In genomic region chr1:191000686-191001085, GRCm38 (mm10) we compare ENCODE assay signal across 32 mouse cellular contexts. TPM values are rescaled to one million over a fixed set of nuclear protein-coding genes. Genes with fewer than 3 reads are reported as not detected.
DNase-seq lines count a peak whose midpoint lies in the region; ATAC-seq and TF ChIP-seq lines count a peak whose summit lies in the region.
"Had no signal": no experiment of that assay in that cellular context is flagged by ENCODE, and none has a peak within 500 bp of the region (broad histone marks: within the 10 kb centered on the region; RNA-seq: fewer than 3 reads in every experiment).

No protein-coding gene starts in this region.

- peaks cover 17% of the 10 kb centered on the region; the same call in 1 of the 2 replicates for H3K36me3 ChIP-seq in heart, embryonic 10.5 days
- peaks cover 7% of the 10 kb centered on the region for H3K36me3 ChIP-seq in midbrain, postnatal 0 days (ENCODE audit: insufficient read depth, low read length)
- peaks cover 18% of the 10 kb centered on the region for H3K36me3 ChIP-seq in midbrain, embryonic 13.5 days
- H3K36me3 ChIP-seq in intestine, embryonic 15.5 days, result 0 out of 2 replicates have a peak, but pooled peaks cover 3% of the 10 kb centered on the region

- ATAC-seq in midbrain, postnatal 0 days (ENCODE audit: low FRiP score), result no peak
- ATAC-seq in midbrain, embryonic 13.5 days, result no peak
- no peak for ATAC-seq in intestine, embryonic 15.5 days
- ATAC-seq: inflammation-experienced regulatory T-cells, adult 6 months had no signal

- TF ChIP-seq CTCF in midbrain, postnatal 0 days (IDR thresholded peaks at IDR 0.05), result no peak

- no peak overlapping the region for H3K9ac ChIP-seq in midbrain, postnatal 0 days (replicated peaks; ENCODE audit: low read length, poor library complexity, severe bottlenecking)
- H3K9ac ChIP-seq in midbrain, embryonic 13.5 days (replicated peaks), result no peak overlapping the region
- H3K9ac ChIP-seq in intestine, embryonic 15.5 days, result no peak overlapping the region
- H3K9ac ChIP-seq: hindbrain, embryonic 12.5 days had no signal

- H3K4me1 ChIP-seq in heart, embryonic 10.5 days, result no peaks in the 10 kb centered on the region
- H3K4me1 ChIP-seq in midbrain, postnatal 0 days (ENCODE audit: insufficient read depth, low read length), result no peaks in the 10 kb centered on the region
- H3K4me1 ChIP-seq in midbrain, embryonic 13.5 days (replicated peaks), result 0 out of 2 replicates have a peak, but pooled peaks cover under 1% of the 10 kb centered on the region
- no peaks in the 10 kb centered on the region for H3K4me1 ChIP-seq in intestine, embryonic 15.5 days (replicated peaks)
- H3K4me1 ChIP-seq: forebrain, embryonic 10.5 days; hindbrain, embryonic 12.5 days had no signal

- H3K4me2 ChIP-seq in midbrain, postnatal 0 days (ENCODE audit: low read depth, low read length, poor library complexity, severe bottlenecking), result no peak overlapping the region
- no peak overlapping the region for H3K4me2 ChIP-seq in midbrain, embryonic 13.5 days (replicated peaks)
- H3K4me2 ChIP-seq in intestine, embryonic 15.5 days (replicated peaks), result no peak overlapping the region
- H3K4me2 ChIP-seq: hindbrain, embryonic 12.5 days had no signal

- no peak overlapping the region for H3K27ac ChIP-seq in heart, embryonic 10.5 days
- H3K27ac ChIP-seq in midbrain, postnatal 0 days (ENCODE audit: low read depth, low read length), result no peak overlapping the region
- no peak overlapping the region for H3K27ac ChIP-seq in midbrain, embryonic 13.5 days
- H3K27ac ChIP-seq in intestine, embryonic 15.5 days, result no peak overlapping the region
- H3K27ac ChIP-seq: forebrain, embryonic 10.5 days; hindbrain, embryonic 12.5 days; kidney, postnatal 0 days; macrophage had no signal

- H3K9me3 ChIP-seq in heart, embryonic 10.5 days, result no peaks in the 10 kb centered on the region
- H3K9me3 ChIP-seq in midbrain, postnatal 0 days (ENCODE audit: low read length), result no peaks in the 10 kb centered on the region
- peaks cover 6% of the 10 kb centered on the region for H3K9me3 ChIP-seq in midbrain, embryonic 13.5 days
- no peaks in the 10 kb centered on the region for H3K9me3 ChIP-seq in intestine, embryonic 15.5 days

- 90% methylated on average over 3 of the region's 3 CpGs for WGBS in heart, embryonic 10.5 days
- 79% methylated on average over 3 of the region's 3 CpGs for WGBS in midbrain, postnatal 0 days
- 82% methylated on average over 3 of the region's 3 CpGs for WGBS in midbrain, embryonic 13.5 days
- 89% methylated on average over 3 of the region's 3 CpGs for WGBS in intestine, embryonic 15.5 days

- H3K27me3 ChIP-seq in heart, embryonic 10.5 days (ENCODE audit: insufficient read depth, poor library complexity, severe bottlenecking), result no peaks in the 10 kb centered on the region
- no peaks in the 10 kb centered on the region for H3K27me3 ChIP-seq in midbrain, postnatal 0 days (ENCODE audit: insufficient read depth, low read length)
- no peaks in the 10 kb centered on the region for H3K27me3 ChIP-seq in midbrain, embryonic 13.5 days
- H3K27me3 ChIP-seq in intestine, embryonic 15.5 days (replicated peaks), result no peaks in the 10 kb centered on the region
- H3K27me3 ChIP-seq: hindbrain, embryonic 12.5 days had no signal

- peak; percentile 31 for DNase-seq in adrenal gland, postnatal 10 days
- DNase-seq in adrenal gland, postnatal 25 days, result no peak
- peak; percentile 33 for DNase-seq in heart, adult 11 months
- DNase-seq in heart, embryonic 10.5 days (ENCODE audit: low spot score), result no peak
- DNase-seq in midbrain, postnatal 0 days (ENCODE audit: low spot score), result peak; percentile 58
- DNase-seq in adrenal gland, postnatal 14 days, result no peak
- DNase-seq: adrenal gland, postnatal 36 days; heart, postnatal 10 days; kidney, adult 2 months; right cerebral cortex, postnatal 25 days; spleen, adult 18-20 months had no signal

- H3K4me3 ChIP-seq in heart, embryonic 10.5 days, result no peak overlapping the region
- H3K4me3 ChIP-seq in midbrain, postnatal 0 days (ENCODE audit: low read depth, low read length), result no peak overlapping the region
- no peak overlapping the region for H3K4me3 ChIP-seq in midbrain, embryonic 13.5 days (replicated peaks)
- H3K4me3 ChIP-seq in intestine, embryonic 15.5 days (replicated peaks), result no peak overlapping the region
- H3K4me3 ChIP-seq: forebrain, embryonic 10.5 days; hindbrain, embryonic 12.5 days had no signal

RNA-seq across cellular contexts. Expression of gene Vash2, which starts 21.6 kb away (rescaled TPM):
- total RNA-seq in adrenal gland, postnatal 10 days (2021), result 1 to 10 TPM; 1.3 to 3.1 TPM
- 0.48 and 0.49 TPM in 2 replicates for total RNA-seq in adrenal gland, postnatal 25 days (2021)
- polyA plus RNA-seq in heart, embryonic 10.5 days (2016; fragmentation: Nextera tagmentation; extraction: Ambion mirVana), result 56.7 and 78.7 TPM in 2 replicates
- total RNA-seq in midbrain, postnatal 0 days (2014; rRNA removed), result 46.1 and 51.2 TPM in 2 replicates
- 48.8 and 49.5 TPM in 2 replicates for polyA plus RNA-seq in midbrain, postnatal 0 days (2015; fragmentation: Nextera tagmentation; extraction: Ambion mirVana)
- 77.2 and 77.5 TPM in 2 replicates for polyA plus RNA-seq in midbrain, embryonic 13.5 days (2015; fragmentation: Nextera tagmentation; extraction: Ambion mirVana)
- 15.6 and 19.1 TPM in 2 replicates for polyA plus RNA-seq in intestine, embryonic 15.5 days (2015; fragmentation: Nextera tagmentation; extraction: Ambion mirVana)
- total RNA-seq in adrenal gland, postnatal 14 days (2021), result 0.48 and 1.2 TPM in 2 replicates
- total RNA-seq: monocyte, adult 5-6 weeks had no signal
- polyA plus RNA-seq: liver, adult 2 months had no signal

RNA-seq across cellular contexts. Expression of gene Flvcr1, which starts 25.3 kb away (rescaled TPM):
- 10 to 100 TPM; 18.1 to 24.0 TPM for total RNA-seq in adrenal gland, postnatal 10 days (2021)
- 14.7 and 15.0 TPM in 2 replicates for total RNA-seq in adrenal gland, postnatal 25 days (2021)
- polyA plus RNA-seq in heart, embryonic 10.5 days (2016; fragmentation: Nextera tagmentation; extraction: Ambion mirVana), result 4.4 and 8.5 TPM in 2 replicates
- 32.3 and 36.9 TPM in 2 replicates for total RNA-seq in midbrain, postnatal 0 days (2014; rRNA removed)
- polyA plus RNA-seq in midbrain, postnatal 0 days (2015; fragmentation: Nextera tagmentation; extraction: Ambion mirVana), result 8.2 and 9.2 TPM in 2 replicates
- 7.2 and 7.9 TPM in 2 replicates for polyA plus RNA-seq in midbrain, embryonic 13.5 days (2015; fragmentation: Nextera tagmentation; extraction: Ambion mirVana)
- 9.8 and 10.7 TPM in 2 replicates for polyA plus RNA-seq in intestine, embryonic 15.5 days (2015; fragmentation: Nextera tagmentation; extraction: Ambion mirVana)
- 15.0 and 23.8 TPM in 2 replicates for total RNA-seq in adrenal gland, postnatal 14 days (2021)

RNA-seq across cellular contexts. Expression of gene Spata45, which starts 35.8 kb away (rescaled TPM):
- total RNA-seq in adrenal gland, postnatal 10 days (2021), result not detected
- not detected in 2 replicates for total RNA-seq in adrenal gland, postnatal 25 days (2021)
- polyA plus RNA-seq in heart, embryonic 10.5 days (2016; fragmentation: Nextera tagmentation; extraction: Ambion mirVana), result not detected in 2 replicates
- total RNA-seq in midbrain, postnatal 0 days (2014; rRNA removed), result not detected in 2 replicates
- not detected in 2 replicates for polyA plus RNA-seq in midbrain, postnatal 0 days (2015; fragmentation: Nextera tagmentation; extraction: Ambion mirVana)
- not detected in 2 replicates for polyA plus RNA-seq in midbrain, embryonic 13.5 days (2015; fragmentation: Nextera tagmentation; extraction: Ambion mirVana)
- not detected in 2 replicates for polyA plus RNA-seq in intestine, embryonic 15.5 days (2015; fragmentation: Nextera tagmentation; extraction: Ambion mirVana)
- not detected in 2 replicates for total RNA-seq in adrenal gland, postnatal 14 days (2021)
- total RNA-seq: adrenal gland, postnatal 36 days; gastrocnemius, adult 18-20 months; gastrocnemius, postnatal 4 days; heart, postnatal 10 days; layer of hippocampus, postnatal 14 days; left cerebral cortex, adult 8-10 months; liver, adult 2 months; monocyte, adult 5-6 weeks; neutrophil, adult 5-6 weeks had no signal
- polyA plus RNA-seq: cortical plate, adult 2 months; embryonic facial prominence, embryonic 11.5 days; forebrain, embryonic 10.5 days; hindbrain, embryonic 12.5 days; kidney, adult 2 months; kidney, postnatal 0 days; large intestine, adult 2 months; limb, embryonic 11.5 days; liver, adult 2 months; liver, embryonic 16.5 days; lung, embryonic 16.5 days; macrophage; thymus, postnatal 0 days had no signal

Comparison
In these comparisons a context has a peak if more than half of its experiments do, and no peak if none do; other contexts are left out.
1. DNase-seq: peak in adrenal gland, postnatal 10 days (single experiment), heart, adult 11 months (single experiment) and midbrain, postnatal 0 days (single experiment); none in adrenal gland, postnatal 25 days (single experiment), heart, embryonic 10.5 days (single experiment) and adrenal gland, postnatal 14 days (single experiment).
2. RNA of gene Vash2, which starts 21.6 kb away (total RNA-seq): 46.1 to 51.2 TPM in midbrain, postnatal 0 days; 1.3 to 3.1 TPM in adrenal gland, postnatal 10 days, 0.48 to 0.49 TPM in adrenal gland, postnatal 25 days and 0.48 to 1.2 TPM in adrenal gland, postnatal 14 days; every median in the first group is over 10 times any median in the second.